Mouse (Mus musculus): Measurements from ENCODE around the gene Dhx36. TPM values are rescaled to one million over a fixed set of nuclear protein-coding genes. Genes with fewer than 3 reads are reported as not detected.

Gene Dhx36
- polyA plus RNA-seq, 1 experiment from 2014 or later, result 43.9 TPM

- no peaks in the 10 kb centered on the region for H3K27me3 ChIP-seq (replicated peaks)
- peak; percentile 65 for ATAC-seq (replicated peaks)
- H3K9me3 ChIP-seq, result no peaks in the 10 kb centered on the region
- H3K27ac ChIP-seq, result no peak overlapping the region
- H3K4me2 ChIP-seq, result no peak overlapping the region
- 0 out of 2 replicates have a peak, but pooled peaks cover 3% of the 10 kb centered on the region for H3K36me3 ChIP-seq (replicated peaks)
- 35% methylated on average over 1 of the region's 1 CpGs for WGBS
- H3K9ac ChIP-seq, result no peak overlapping the region
- H3K4me1 ChIP-seq, result 0 out of 2 replicates have a peak, but pooled peaks cover 2% of the 10 kb centered on the region
- no peak overlapping the region for H3K4me3 ChIP-seq
These were observed 51.0 kb downstream of the Dhx36 start for GRCm38 (mm10) chr3:62455854-62456253.

GRCm38 (mm10) chr3:62454096-62454495, 52.7 kb downstream of the Dhx36 start:
- Histone ChIP-seq H3K4me3 (no peak overlapping the region), H3K4me1 (0 out of 2 replicates have a peak, but pooled peaks cover 2% of the 10 kb centered on the region), H3K9me3 (no peaks in the 10 kb centered on the region), H3K27me3 (replicated peaks) (no peaks in the 10 kb centered on the region), H3K9ac (no peak overlapping the region), H3K4me2 (no peak overlapping the region), H3K27ac (peak overlapping the region; percentile 14; the same call in 1 of the 2 replicates), H3K36me3 (replicated peaks) (no peaks in the 10 kb centered on the region)
- 40% methylated on average over 3 of the region's 3 CpGs for WGBS
- ATAC-seq (replicated peaks), result 0 out of 2 replicates have a peak, but pooled peaks have one; percentile 25

GRCm38 (mm10) chr3:62452961-62453360, 53.8 kb downstream of the Dhx36 start:
- whole genome bisulfite sequencing, result 46% methylated on average over 4 of the region's 4 CpGs
- ATAC-seq (replicated peaks), result no peak
- no peak overlapping the region for H3K4me2 ChIP-seq
- H3K4me3 ChIP-seq, result no peak overlapping the region
- H3K4me1 ChIP-seq, result 0 out of 2 replicates have a peak, but pooled peaks cover 2% of the 10 kb centered on the region
- no peaks in the 10 kb centered on the region for H3K27me3 ChIP-seq (replicated peaks)
- H3K27ac ChIP-seq, result no peak overlapping the region
- H3K36me3 ChIP-seq (replicated peaks), result no peaks in the 10 kb centered on the region
- no peaks in the 10 kb centered on the region for H3K9me3 ChIP-seq
- no peak overlapping the region for H3K9ac ChIP-seq

GRCm38 (mm10) chr3:62449871-62450496, 56.8 kb downstream of the Dhx36 start:
- ATAC-seq (replicated peaks), result no peak
- Histone ChIP-seq H3K27ac (no peak overlapping the region), H3K36me3 (replicated peaks) (no peaks in the 10 kb centered on the region), H3K4me3 (no peak overlapping the region), H3K9ac (no peak overlapping the region), H3K27me3 (replicated peaks) (no peaks in the 10 kb centered on the region), H3K9me3 (no peaks in the 10 kb centered on the region), H3K4me2 (no peak overlapping the region), H3K4me1 (0 out of 2 replicates have a peak, but pooled peaks cover 2% of the 10 kb centered on the region)
- 92% methylated on average over 4 of the region's 4 CpGs for WGBS

DNA sequence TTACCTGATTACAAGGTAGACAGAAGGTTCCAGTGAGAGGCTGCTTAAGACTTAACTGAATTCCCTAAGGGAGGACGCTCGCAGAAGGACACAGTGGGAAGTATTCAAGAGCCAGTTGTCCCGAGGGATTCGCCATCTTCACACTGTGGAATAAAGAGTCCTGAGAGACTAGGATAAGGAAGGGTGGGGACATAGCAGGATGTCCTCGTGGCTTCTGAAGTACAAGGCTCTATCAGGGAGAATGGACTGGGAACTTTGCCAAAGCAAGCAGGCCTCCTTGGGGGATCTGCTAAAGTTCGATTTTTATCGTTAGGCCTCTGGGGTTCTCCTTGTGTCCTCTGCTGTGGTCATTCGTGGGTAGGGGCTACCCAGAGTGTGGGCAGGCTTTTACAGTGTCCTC, 59.7 kb downstream of the Dhx36 start:
- Histone ChIP-seq H3K9ac (no peak overlapping the region), H3K4me1 (no peaks in the 10 kb centered on the region), H3K4me2 (no peak overlapping the region), H3K27ac (no peak overlapping the region), H3K4me3 (no peak overlapping the region), H3K27me3 (replicated peaks) (no peaks in the 10 kb centered on the region), H3K36me3 (replicated peaks) (no peaks in the 10 kb centered on the region), H3K9me3 (no peaks in the 10 kb centered on the region)
- 79% methylated on average over 8 of the region's 8 CpGs for WGBS
- no peak for ATAC-seq (replicated peaks)

DNA sequence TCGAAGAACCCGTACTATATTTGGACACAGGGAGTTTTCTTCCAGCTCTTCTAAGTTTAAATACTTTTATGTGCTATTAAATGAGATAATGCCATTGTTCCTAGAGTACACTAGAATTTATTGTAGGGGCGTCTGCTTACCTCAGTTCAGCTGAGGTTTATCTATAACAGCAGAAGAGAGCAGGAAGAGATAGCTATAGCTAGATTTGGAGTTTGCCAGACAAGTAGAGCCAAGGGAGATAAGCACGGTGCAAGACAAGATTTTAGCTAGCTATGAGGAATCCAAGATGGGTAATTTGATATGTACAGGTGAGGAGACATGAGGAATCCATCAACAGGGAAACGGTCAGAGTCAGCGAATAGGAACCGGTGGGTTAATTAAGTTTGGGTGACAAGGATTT, 60.5 kb downstream of the Dhx36 start:
- no peaks in the 10 kb centered on the region for H3K9me3 ChIP-seq
- no peaks in the 10 kb centered on the region for H3K4me1 ChIP-seq
- no peaks in the 10 kb centered on the region for H3K36me3 ChIP-seq (replicated peaks)
- no peak overlapping the region for H3K9ac ChIP-seq
- no peak for ATAC-seq (replicated peaks)
- H3K27me3 ChIP-seq (replicated peaks), result no peaks in the 10 kb centered on the region
- no peak overlapping the region for H3K4me3 ChIP-seq
- H3K4me2 ChIP-seq, result no peak overlapping the region
- WGBS, result 94% methylated on average over 7 of the region's 7 CpGs
- no peak overlapping the region for H3K27ac ChIP-seq

DNA sequence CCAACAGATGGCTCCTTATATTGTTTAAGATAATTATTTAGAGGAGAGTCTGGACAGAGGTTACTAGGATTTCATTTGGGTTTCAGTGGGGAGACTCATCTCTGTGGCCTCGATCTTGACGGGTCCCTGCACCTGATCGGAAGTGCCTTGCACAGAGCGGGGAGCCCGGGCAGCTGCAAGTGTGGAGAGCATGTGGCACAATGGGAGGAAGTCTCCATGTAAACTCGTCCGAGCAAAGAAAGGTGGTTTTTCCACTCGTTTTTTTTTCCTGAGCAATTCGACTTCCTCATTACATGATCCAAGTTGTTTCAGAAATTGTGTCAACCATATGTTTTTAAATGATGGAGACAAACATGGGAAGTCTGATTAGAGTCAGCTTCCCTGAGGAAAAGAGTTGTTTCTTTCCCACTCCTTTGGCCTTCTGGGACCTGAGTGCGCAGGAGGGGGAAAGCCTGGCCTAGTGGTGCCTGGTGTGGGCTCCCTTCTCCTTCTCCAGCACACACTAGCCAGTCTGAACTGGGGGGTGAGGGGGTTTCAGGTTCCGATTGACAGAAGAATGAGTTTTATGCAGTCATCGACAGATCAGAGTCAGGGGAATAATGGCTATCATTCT, 63.1 kb downstream of the Dhx36 start:
- Histone ChIP-seq H3K36me3 (replicated peaks) (no peaks in the 10 kb centered on the region), H3K4me3 (no peak overlapping the region), H3K27me3 (replicated peaks) (no peaks in the 10 kb centered on the region), H3K9ac (no peak overlapping the region), H3K27ac (no peak overlapping the region), H3K4me2 (no peak overlapping the region), H3K9me3 (no peaks in the 10 kb centered on the region), H3K4me1 (no peaks in the 10 kb centered on the region)
- ATAC-seq (replicated peaks), result no peak
- 83% methylated on average over 12 of the region's 12 CpGs for WGBS

DNA sequence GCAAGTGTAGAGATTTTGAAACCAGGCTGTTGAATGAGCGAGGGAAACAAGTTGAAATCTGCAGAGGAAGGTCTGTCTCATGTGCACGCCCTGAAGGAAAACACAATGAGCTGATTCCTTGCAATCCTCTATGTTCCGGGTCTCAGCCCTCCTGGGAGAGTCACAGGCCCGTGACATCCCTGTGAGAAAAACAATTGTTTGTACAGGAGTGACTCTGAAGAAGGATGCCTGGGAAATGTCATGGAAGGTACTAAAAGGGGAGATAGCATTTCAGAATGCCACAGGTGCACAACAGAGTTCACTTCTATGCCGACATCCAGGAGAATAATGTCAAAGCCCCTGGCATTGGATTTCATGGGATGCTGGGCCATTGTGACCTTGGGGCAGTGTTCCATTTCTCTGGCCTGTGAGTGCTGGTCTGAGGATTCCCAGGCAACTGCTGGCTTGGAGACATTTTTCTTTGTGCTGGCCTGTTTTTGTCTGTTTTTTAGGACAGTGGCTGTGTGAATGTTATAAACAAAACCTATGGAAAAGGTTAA, 66.3 kb downstream of the Dhx36 start:
- H3K9ac ChIP-seq, result no peak overlapping the region
- H3K4me1 ChIP-seq, result no peaks in the 10 kb centered on the region
- H3K4me2 ChIP-seq, result no peak overlapping the region
- H3K36me3 ChIP-seq (replicated peaks), result no peaks in the 10 kb centered on the region
- no peak overlapping the region for H3K4me3 ChIP-seq
- H3K9me3 ChIP-seq, result no peaks in the 10 kb centered on the region
- H3K27me3 ChIP-seq (replicated peaks), result no peaks in the 10 kb centered on the region
- 15% methylated on average over 5 of the region's 5 CpGs for WGBS
- H3K27ac ChIP-seq, result no peak overlapping the region
- no peak for ATAC-seq (replicated peaks)

GRCm38 (mm10) chr3:62435923-62436322, 70.9 kb downstream of the Dhx36 start:
- Histone ChIP-seq H3K4me3 (no peak overlapping the region), H3K27me3 (replicated peaks) (no peaks in the 10 kb centered on the region), H3K9me3 (no peaks in the 10 kb centered on the region), H3K4me1 (no peaks in the 10 kb centered on the region), H3K36me3 (replicated peaks) (no peaks in the 10 kb centered on the region), H3K4me2 (no peak overlapping the region), H3K27ac (no peak overlapping the region), H3K9ac (no peak overlapping the region)
- ATAC-seq (replicated peaks), result no peak

GRCm38 (mm10) chr3:62433675-62434074, 73.1 kb downstream of the Dhx36 start:
- Histone ChIP-seq H3K36me3 (replicated peaks) (no peaks in the 10 kb centered on the region), H3K27ac (no peak overlapping the region), H3K9me3 (no peaks in the 10 kb centered on the region), H3K9ac (no peak overlapping the region), H3K4me3 (no peak overlapping the region), H3K4me2 (no peak overlapping the region), H3K27me3 (replicated peaks) (no peaks in the 10 kb centered on the region), H3K4me1 (no peaks in the 10 kb centered on the region)
- ATAC-seq (replicated peaks), result no peak
- 69% methylated on average over 4 of the region's 4 CpGs for WGBS

DNA sequence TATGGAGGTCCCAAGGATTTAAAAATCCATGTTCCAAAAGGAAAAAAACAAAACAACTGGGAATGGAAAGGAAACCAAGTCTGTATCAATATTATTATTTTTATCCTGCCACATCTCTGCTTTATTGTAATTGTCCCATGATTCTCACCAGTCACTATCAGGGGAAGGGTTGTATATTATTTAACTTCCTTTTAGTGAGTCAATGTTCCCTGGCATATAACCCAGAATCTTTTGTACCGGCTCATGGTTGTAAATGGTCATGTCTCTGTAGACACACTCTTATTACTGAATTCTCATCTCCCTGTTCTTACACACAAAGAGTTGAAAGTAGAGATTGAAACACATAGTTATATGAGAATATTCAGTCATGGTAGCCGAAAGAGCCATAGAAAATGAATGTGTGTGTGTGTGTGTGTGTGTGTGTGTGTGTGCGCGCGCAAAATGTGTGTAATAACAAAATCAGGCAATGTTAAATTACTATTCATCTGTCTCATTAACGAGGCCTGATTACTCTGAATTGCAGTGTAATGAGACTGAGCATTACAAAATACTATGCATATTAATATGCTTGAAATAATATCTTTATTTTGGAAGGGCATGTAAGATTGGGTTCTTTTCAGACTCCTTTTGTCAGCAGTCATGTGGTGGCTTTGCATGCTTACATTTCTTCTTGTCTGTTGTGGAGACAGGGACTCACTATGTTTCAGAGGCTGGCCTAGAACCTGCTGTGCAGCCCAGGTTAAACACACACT, 88.2 kb downstream of the Dhx36 start:
- no peaks in the 10 kb centered on the region for H3K4me1 ChIP-seq
- no peak overlapping the region for H3K4me3 ChIP-seq
- H3K9me3 ChIP-seq, result no peaks in the 10 kb centered on the region
- no peak for ATAC-seq (replicated peaks)
- no peak overlapping the region for H3K4me2 ChIP-seq
- no peak overlapping the region for H3K9ac ChIP-seq
- H3K27me3 ChIP-seq (replicated peaks), result no peaks in the 10 kb centered on the region
- WGBS, result 91% methylated on average over 6 of the region's 6 CpGs
- no peaks in the 10 kb centered on the region for H3K36me3 ChIP-seq (replicated peaks)
- H3K27ac ChIP-seq, result no peak overlapping the region

Data from midbrain, embryonic 15.5 days (tissue).